Mouse (Mus musculus) thymus, adult 2 months (tissue): ENCODE measurements at regions not wholly inside any gene's neighbourhood (a gene's known extent, or its start where the extent isn't known, plus 50 kb on each side); places are given as distances from the start of the nearest gene placed in this dataset.

Experiments
- CTCF ChIP-seq: fragments of 200-500 bp; IDR thresholded peaks from 2 replicates; pipeline ENCODE4 v1.5.1; 2012; ENCODE audit warnings: mild to moderate bottlenecking, control low read depth, low read length, moderate library complexity, borderline replicate concordance; ENCODE audit not compliant: control insufficient read depth, poor library complexity, insufficient read depth; ENCODE audit errors: extremely low read depth
- POLR2A ChIP-seq: fragments of 200-500 bp; IDR thresholded peaks from 2 replicates; pipeline ENCODE4 v1.6.1; 2012; ENCODE audit warnings: mild to moderate bottlenecking, low read length, control low read depth, moderate library complexity; ENCODE audit not compliant: control insufficient read depth, poor library complexity, insufficient read depth; ENCODE audit errors: extremely low read depth

GRCm38 (mm10) chr17:84032441-84032840 is 155.3 kb downstream of the Zfp36l2 start:
- TF ChIP-seq CTCF, result no peak
- no peak for TF ChIP-seq POLR2A
